Mouse (Mus musculus): ENCODE data around the gene Arl10.
A peak's percentile ranks its signal among the peaks of the same experiment; 100 is the strongest.

Arl10 gene

DNA sequence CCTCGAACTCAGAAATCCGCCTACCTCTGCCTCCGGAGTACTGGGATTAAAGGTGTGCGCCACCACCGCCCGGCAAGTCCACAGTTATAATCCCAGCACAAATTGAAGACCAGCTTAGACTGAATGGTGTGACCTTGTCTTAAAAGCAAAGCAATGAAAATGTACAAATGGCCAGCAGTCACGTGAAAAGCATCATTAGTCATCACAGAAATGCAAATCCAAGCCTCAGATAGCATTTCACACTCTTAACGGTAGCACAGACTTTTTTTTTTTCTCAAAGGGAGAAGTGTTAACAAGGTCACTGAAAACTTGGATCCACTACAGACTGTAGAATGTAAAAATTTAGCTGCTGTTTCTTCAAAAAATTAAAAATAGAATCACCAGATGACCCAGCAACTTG lies 41.5 kb downstream of the Arl10 start:
- DNase-seq (ENCODE audit: low spot score in 2 of 2), result no peak

- no peak for DNase-seq (ENCODE audit: low spot score in 2 of 2)
These were observed 42.2 kb downstream of the Arl10 start for GRCm38 (mm10) chr13:54616998-54617397.

GRCm38 (mm10) chr13:54621155-54621932 lies 46.5 kb downstream of the Arl10 start, which contains the start of gene Faf2:
Gene Faf2 (plus strand): TSS chr13:54621784.
- DNase-seq (ENCODE audit: low spot score in 2 of 2), result peak; percentile 94 to 96

DNA sequence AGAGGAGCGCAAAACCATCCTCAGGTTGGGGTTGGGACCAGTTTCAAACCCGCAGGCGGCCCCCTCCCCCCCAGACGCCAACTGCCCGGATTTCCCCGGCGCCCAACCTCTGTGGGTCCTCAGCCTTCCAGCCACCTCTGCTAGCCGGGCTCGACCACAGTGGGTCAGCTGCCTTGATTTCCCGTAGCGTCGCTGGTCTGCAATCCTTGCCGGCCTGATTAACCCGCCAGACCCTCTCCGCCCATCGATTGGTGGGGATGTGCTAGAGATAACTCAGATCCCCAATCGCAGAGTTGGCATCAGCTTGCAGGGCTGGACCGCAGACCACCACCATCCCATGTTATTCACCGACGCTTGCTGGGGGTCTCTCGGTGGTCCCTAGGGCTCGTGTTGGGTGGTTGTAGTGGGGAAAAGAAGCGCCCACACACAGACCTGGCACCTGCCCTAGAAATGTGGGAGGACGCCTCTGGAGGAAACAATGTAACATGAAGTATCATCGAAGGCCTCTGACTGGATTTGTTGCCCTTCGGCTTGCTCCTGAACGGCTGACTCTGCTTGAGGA lies 47.2 kb downstream of the Arl10 start:
- peak in 1 of 2 experiments; percentile 6 for DNase-seq (ENCODE audit: low spot score in 2 of 2)

- no peak for DNase-seq (ENCODE audit: low spot score in 2 of 2)
These were observed 54.3 kb downstream of the Arl10 start for GRCm38 (mm10) chr13:54629128-54629527.

Measured in spleen, postnatal 36 days (tissue).